Mouse (Mus musculus): ENCODE results near the gene Elovl2.

GRCm38 (mm10) chr13:41233241-41233640 is 13.0 kb upstream of the Elovl2 start:
- TF ChIP-seq CTCF (IDR thresholded peaks at IDR 0.05; ENCODE audit: borderline replicate concordance, control insufficient read depth, extremely low read depth, insufficient read depth, low read length, poor library complexity) = no peak
- no peak for TF ChIP-seq POLR2A (IDR thresholded peaks at IDR 0.05; ENCODE audit: control insufficient read depth, extremely low read depth, insufficient read depth, low read length, poor library complexity)

Data from thymus, adult 2 months (tissue).